Mouse (Mus musculus): Measurements from ENCODE around the gene Hyou1. TPM values are rescaled to one million over a fixed set of nuclear protein-coding genes. Genes with fewer than 3 reads are reported as not detected.
"Not testable (repeated sequence)": the region's sequence is repeated elsewhere in the genome, so short reads cannot be mapped to it uniquely, and the experiment has no call there.

The Hyou1 gene
- 10 to 100 TPM; 49.2 to 51.3 TPM for total RNA-seq (2021)
- long read RNA-seq, experiment 1, full-length matches to known transcripts: 30 of 39 reads
- long read RNA-seq, experiment 1, partial matches to known transcripts: 6 of 39 reads
- long read RNA-seq, experiment 1, other reads (novel, unspliced or antisense): 3 of 39 reads
- long read RNA-seq, experiment 2, full-length matches to known transcripts: 31 of 49 reads
- long read RNA-seq, experiment 2, partial matches to known transcripts: 8 of 49 reads
- long read RNA-seq, experiment 2, other reads (novel, unspliced or antisense): 10 of 49 reads

DNA sequence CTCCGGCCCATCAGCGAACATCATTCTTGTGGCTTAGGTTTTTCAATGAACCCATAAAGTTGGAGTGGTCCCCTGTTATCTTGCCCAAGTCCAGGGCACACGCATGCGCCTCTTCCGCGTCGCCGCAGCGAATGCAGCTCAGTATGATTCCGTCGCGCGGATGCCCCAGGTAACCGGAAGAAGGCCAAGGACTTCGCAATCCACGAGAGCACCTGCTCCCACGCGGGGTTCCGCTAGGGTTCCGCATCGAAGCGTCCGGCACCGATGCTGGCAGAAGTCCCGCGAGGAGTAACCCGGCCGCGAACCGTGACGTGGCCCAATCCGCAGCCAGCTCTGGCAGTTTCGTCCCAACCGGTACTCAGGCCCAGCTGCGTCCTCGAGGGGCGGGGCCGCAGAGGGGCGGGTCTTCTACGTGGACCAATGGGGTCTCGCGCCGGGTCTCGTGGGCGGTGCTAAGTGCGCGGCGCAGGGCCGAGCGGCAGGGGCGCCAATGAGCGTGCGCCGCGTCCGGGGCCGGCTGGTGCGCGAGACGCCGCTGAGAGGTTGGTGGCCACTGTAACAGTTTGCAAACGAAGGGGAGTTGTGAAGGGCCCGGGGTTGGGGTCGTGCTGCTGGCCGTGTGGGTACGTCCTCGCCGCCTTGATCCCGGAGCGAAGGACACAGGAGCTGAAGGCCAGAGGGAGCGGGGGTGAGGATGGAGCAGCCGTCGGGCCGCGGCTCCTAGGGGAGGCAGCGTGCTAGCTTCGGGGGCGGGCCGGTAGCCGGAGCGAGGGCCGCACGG lies at the start of gene Hyou1:
Gene Hyou1, plus strand, starts transcription at position 437 of the 781 bp plus-strand sequence.
- DNase-seq (ENCODE audit: low spot score in 2 of 2): peak; percentile 98 to 99

DNA sequence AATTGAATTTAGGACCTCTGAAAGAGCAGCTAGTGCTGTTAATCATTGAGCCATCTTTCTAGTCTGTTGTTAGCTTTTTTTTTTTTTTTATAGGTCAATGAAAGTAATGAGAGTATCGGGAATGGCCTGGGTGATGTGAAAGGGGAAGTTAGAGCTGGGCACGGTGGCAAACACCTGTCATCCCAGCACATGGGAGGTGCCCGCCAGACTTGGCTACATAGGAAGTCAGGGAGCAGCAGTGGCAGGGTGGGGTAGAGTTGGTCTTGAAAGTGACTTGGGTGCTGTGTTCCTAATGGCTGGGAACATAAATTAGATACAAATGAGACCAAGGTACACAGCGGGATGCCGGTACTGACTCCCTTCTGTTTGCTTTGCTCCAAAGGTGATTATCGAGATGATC lies 48.6 kb upstream of the Hyou1 start:
- DNase-seq (ENCODE audit: low spot score in 2 of 2): no peak

DNA sequence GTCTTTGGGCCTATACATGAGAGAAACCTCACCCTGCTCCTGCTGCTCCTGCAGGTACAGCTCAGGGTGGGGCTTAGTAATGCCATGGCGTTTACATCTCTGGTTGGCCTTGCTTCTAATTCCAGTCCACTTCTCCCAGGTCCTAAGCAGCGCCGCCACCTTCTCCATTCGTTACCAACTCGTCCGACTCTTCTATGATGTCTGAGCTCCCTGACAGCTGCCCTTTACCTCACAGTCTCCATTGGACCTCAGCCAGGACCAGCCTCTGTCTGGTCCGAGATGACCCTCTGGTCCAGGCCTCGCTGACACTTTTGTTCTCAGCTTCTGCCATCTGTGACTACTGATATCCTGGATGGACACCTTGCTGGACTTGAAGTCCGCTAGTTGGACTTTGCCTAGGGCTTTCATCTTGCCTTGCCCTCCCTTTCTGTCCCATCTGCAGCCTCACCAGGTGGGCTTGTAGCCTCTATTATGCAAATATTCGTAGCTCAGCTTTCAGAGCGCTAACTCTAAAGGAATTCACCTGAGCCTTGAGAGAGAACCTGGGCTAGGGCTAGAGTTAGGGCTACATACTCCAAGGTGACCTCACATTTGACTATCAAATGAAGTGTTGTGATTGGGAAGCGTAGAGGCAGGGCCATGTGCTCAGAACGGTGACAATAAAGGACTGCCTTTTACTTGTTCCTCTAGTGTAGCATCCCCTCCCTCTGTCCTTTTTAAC lies 46.2 kb upstream of the Hyou1 start:
- DNase-seq (ENCODE audit: low spot score in 2 of 2): no peak

DNA sequence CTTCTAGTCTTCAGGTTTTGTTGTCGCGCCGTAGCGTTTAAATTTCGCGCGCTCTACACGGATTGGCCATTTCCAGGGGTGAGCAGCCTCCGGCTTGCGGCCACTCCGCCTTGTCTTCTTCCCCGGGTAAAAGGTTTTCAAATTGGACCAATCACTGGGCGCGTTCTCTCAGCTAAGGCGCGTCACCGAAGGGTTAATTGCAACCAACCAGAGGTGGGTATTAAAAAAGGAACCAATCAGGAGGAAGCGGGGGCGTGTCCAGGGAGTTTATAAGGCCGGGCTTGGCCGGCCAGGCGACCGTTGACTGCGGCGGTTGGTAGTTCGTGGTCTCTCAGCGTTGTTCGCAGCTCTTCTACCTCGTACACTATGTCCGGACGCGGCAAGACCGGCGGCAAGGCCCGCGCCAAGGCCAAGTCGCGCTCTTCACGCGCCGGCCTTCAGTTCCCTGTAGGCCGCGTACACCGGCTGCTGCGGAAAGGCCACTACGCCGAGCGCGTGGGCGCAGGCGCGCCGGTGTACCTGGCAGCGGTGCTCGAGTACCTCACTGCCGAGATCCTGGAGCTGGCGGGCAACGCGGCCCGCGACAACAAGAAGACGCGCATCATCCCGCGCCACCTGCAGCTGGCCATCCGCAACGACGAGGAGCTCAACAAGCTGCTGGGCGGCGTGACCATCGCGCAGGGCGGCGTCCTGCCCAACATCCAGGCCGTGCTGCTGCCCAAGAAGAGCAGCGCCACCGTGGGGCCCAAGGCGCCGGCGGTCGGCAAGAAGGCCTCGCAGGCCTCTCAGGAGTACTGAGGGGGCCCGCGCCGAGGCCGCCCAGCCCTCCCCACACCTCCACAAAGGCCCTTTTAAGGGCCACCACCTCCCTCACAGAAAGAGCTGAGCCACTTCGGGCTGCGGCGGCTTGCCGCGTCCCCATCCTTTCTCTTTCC lies 44.6 kb upstream of the Hyou1 start, which contains the start of gene H2afx:
Gene H2afx, plus strand, starts transcription at position 299 of the 935 bp plus-strand sequence.
- DNase-seq (ENCODE audit: low spot score in 2 of 2): peak; percentile 89 to 98

DNA sequence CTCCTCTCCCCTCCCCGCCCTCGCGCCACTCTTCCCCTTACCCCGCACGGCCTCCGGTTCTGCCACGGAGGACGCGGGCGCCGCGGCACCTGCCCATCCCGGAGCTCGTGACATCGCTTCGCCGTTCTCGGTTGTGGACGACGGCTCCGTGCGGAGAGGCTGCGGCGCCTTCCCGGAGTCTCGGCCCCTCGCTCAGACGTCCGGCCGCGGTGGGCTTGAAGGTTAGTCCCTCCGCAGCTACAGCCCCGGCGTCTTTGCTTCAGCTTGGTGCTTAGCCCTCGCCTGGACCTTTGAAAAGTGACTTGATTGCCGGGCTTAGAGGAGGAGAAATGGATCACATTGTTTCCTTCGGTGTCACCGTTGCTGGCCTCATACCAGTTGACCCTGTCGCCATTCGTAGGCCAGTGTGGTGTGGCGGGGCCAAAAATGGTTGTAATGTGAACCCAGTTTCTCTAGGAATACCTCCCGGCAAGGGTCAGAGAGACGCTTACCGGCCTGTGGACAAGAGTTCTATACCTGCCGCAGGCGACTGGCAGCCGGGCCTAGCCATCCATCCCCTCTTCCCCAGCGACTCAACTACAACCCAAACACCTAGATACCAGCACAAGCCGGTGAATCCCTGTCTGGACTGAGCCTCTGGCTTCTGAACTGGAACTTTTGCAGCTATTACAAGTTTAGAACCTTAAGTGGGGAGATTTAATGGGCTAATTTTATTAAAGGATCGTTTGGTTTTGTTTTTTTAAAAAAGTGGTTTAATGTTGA lies 43.8 kb upstream of the Hyou1 start:
- DNase-seq (ENCODE audit: low spot score in 2 of 2): peak; percentile 48

DNA sequence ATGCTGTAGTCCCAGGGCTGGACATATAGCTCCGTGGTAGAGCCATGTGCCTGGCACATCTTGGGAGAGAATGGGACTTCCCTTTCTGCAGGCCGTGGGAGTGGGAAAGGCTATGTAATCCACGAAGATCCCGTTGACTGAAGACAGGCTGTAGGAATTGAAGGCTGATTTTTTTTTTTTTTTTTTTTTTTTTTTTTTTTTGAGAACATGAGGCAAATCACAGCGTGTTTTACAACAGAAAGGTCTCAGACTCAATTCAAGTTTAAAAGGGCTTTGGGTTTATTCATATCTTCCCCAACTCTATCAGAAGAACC lies 43.2 kb upstream of the Hyou1 start:
- no peak for DNase-seq (ENCODE audit: low spot score in 2 of 2)

DNA sequence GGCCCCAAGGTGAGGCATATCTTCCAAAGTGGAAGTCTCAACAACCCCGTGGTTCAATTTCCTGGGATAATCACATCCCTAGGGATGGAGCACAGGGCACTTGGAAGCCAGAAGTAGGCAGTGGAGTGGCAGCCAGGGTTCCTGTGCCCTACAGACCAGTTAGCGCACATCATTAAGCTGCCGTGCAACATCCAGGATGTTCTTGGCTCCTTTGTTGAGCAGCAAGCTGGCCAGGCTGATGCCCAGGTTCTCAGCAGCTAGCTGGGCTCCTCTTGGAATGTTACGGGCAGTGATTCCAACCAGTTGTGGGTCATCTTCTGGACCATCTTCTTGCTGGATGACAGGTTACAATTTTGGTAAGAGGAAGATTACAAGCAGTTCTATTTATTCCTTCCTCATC lies 42.8 kb upstream of the Hyou1 start:
- DNase-seq (ENCODE audit: low spot score in 2 of 2): not testable (repeated sequence)

DNA sequence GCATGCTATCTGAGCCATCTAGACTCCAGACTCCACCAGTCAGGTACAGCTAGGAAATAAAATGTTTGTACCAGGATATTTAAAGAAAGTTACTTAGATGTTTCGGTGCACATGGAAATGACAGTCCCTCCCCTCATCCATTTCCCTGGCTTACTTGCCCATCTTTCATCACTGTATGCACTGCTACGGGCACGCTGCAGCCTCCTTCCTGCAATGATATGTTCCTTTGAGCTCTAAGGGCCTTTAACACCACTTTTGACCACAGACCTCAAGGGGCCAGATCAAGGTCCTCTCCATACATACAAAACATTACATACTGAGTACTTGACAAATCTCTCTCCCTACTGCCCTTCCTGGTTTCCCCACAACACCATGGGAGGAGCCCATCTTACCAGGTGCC lies 42.3 kb upstream of the Hyou1 start:
- no peak for DNase-seq (ENCODE audit: low spot score in 2 of 2)

DNA sequence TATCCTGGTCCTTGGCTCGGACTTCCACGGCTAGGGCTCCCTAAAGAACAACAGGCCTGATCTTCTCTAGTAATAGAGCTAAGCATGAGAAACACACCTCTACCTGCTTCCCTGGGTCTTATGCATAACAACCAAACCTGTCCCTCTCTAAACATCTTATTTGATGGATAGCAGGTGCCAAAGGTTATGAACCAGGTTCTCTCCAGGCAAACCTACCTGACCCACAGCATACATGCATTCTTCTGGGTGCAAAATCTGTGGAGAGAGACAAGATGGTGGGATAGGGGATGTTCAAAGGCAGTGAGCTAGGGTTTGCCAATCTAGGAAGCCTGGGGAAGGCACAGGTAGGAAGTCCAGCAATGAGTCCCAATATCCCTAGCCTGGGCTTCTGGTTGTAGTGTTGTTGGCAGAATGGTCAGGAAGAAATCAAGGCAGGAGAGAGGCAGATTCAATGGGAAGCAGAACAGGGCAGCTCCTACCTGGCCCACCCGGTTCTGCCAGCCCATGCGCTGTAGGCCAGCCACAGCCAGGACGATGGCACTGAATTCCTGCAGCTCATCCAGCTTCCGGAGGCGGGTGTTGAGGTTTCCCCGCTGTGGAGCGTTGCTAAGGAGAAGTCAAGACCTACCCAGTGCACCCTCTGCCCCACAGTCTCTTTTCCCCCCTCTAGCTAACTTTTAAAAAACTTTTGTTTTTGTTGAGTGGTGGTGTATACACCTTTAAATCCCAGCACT lies 41.7 kb upstream of the Hyou1 start:
- DNase-seq (ENCODE audit: low spot score in 2 of 2): no peak

DNA sequence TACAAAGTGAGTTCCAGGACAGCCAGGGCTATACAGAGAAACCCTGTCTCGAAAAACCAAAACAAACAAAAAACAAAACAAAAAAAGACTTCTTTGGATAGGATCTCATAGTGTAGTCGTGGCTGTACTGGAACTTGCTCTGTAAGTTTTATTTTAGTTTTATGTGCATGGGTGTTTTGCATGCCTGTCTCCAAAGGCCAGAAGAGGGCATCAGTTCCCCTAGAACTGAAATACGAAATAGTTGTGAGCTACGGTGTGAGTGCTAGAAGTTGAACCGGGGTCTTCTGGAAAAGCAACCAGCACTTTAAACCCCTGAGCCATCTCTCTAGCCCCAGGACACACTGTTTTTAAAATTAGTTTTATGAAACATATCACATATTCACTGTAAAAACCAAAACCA lies 40.7 kb upstream of the Hyou1 start:
- no peak for DNase-seq (ENCODE audit: low spot score in 2 of 2)

DNA sequence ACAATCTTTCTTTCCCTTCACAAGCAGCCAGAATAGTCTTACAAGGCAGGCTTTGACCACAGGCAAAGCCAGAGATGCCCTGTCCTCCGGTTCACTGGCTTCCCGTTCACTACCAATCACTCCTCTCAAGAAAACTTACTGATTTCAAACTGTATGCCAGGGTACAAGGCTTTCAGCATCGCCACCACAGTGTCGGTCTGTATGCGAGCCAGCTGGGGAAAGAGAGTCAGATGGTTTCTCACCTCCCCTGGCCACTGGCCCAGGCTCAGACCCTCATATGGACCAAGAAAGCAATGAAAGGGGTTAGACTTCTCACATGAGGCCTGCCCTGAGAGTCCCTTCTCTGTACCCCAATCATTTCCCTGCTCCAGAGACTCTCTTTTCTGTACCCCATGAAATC lies 37.8 kb upstream of the Hyou1 start:
- no peak for DNase-seq (ENCODE audit: low spot score in 2 of 2)

DNA sequence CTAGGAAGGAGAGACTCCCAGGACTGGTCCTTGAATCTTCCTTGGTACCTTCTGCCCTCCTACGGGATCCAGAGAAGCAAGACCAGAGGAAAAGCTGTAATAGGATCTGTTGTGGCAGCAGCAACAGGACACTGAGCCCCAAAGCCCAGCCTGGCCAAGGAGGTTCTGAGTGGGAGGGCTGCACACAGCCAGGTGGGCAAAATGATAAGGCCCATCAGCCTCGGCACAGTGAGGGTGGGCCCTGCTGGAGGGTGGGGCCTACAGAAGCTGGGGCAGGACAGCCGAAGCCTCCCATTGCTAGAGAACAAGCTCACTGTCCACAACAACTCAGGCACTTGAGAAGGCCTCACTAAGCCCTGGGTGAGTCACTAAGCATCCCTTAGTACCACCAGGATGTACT lies 37.1 kb upstream of the Hyou1 start:
- DNase-seq (ENCODE audit: low spot score in 2 of 2): no peak

DNA sequence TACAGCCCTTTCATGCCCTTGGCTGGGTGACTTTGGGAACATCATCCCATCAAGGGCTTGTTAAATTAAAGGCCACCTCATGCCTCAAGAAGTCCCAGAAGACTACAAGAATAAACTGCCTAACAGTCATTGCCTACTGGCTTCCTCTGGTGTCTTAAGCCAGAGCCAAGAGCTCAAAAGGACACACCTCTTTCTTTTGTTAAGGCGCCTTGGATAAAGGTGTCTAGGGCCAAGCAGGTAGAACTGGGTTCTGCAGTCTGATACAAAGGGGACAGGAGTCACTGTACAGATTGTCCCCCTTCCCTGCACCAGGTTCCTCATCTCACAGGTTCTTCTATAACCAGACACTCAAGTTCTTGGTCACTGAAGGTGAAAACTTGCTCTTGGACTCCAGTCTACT lies 36.7 kb upstream of the Hyou1 start:
- DNase-seq (ENCODE audit: low spot score in 2 of 2): no peak

DNA sequence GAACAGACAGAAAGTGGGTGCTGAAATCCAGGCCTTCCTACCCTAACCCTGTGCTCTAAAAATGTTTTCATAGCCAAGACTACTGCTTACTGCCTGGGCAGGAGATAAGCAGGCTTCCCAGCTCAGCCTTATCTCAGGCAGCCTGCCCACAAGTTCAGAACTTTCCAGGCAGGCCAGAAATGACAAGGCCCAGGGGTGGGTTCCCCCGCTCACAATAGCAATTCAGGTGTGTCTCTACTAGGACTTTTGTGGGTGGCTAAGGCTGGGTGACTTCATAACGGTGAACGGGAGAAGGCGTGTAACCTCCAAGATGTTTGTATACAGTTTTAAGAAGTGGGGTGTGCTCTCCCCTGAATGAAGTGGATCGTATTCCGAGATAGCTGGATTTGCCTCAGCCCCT lies 36.0 kb upstream of the Hyou1 start:
- DNase-seq (ENCODE audit: low spot score in 2 of 2): no peak

DNA sequence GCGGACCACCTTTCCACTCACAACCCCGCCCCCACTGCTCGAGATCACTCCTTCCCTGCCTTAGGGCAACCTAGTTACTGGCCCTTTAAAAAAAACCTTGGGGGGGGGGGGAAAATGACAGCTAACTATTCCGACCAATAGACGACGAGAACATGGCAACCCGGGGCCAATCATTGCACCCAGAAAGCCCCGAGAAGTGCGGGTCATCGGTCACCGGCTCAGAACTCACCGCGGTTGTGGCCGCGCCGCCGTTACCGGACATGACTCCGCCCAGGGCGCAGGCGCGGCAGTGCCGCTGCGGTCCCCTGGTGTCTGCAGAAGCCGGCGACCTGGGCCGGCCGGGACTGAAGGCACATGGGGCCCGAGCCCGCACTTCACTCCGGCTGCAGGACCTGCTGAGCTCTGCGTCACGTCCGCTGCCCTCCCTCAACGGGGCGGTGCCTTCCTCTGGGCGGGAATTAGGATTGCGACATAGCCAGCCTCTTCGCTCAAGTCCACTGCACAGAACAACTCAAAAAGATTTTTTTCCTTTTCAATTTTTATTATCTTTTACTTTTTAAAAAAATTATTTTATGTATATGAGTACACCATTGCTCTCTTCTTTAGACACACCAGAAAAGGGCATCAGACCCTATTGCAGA lies 35.4 kb upstream of the Hyou1 start, which contains the start of gene Hmbs:
Gene Hmbs, minus strand, starts transcription at position 448 of the 641 bp plus-strand sequence.
- peak; percentile 80 to 92 for DNase-seq (ENCODE audit: low spot score in 2 of 2)

DNA sequence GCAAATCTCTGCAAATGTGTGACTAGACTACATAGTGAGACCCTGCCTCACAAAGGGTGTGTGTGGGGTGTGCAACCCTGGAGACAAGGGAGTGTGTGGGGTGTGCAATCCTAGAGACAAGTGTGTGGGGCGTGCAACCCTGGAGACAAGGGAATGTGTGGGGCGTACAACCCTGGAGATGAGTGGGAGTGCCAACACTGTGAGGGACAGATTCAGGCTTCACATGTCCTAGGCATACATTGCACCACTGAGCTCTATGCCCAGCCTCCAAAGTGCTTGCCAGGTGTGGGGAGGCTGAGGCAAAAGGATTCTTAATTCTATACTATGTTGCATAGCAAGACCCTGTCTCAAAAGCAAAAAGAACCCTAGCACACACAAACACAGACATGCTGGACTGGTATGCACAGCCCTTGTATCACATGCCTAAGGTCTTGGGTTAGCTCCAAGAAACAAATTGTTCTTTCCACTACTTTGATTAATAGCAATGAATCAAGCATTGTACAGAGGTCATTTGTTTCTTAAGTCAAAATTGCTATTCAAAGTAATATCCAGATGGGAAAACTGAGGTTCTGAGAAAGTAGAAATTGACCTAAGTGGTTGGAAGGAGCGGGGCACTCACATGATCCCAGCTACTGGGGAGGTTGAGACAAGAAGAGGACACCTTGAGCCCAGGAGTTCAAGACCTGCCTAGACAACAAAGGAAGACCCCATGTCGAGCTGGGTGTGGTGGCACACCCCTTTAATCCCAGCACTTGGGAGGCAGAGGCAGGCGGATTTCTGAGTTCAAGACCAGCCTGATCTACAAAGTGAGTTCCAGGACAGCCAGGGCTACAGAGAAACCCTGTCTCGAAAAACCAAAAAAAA lies 33.5 kb upstream of the Hyou1 start:
- DNase-seq (ENCODE audit: low spot score in 2 of 2): no peak

DNA sequence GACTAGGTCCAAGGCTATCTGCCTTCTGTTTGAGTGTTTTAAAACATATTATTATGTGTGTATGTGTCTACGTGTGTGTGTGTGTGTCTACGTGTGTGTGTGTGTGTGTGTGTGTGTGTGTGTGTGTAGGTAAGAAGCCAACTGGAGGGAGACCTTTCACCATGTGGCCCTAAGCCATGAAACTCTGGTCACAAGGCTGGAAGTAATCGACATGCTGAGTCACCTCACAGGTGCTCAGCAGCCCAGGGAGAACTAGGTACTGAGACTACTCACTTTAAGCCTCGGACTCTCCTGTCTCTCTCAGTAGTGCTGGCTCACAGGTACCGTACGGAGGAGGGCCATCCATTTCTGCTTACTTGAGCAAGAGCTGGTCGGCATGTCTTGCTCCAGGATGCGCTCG lies 32.1 kb upstream of the Hyou1 start:
- DNase-seq (ENCODE audit: low spot score in 2 of 2): no peak

DNA sequence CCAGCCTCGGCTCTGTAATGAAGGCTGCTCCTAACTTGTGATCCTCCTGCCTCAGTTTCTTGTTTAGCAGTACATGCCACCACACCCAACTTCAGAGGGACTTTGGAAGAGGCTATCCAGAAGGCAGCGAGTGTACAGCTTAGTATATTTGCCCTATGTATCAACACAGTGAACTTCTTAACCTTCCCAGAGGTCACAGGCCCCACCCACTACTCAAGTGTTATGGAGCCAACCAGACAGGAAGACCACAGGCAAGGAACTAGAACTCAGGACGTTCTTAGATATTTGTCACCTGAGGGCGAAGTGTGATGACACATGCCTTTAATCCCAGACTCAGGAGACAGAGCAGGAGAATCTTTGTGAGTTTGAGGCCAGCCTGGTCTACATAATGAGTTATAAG lies 31.7 kb upstream of the Hyou1 start:
- no peak for DNase-seq (ENCODE audit: low spot score in 2 of 2)
